Mouse (Mus musculus) megakaryocyte progenitor cell, adult 5-6 weeks (primary cell): ENCODE data around the gene Slc17a9. TPM values are rescaled to one million over a fixed set of nuclear protein-coding genes. Genes with fewer than 3 reads are reported as not detected.
"Not testable (repeated sequence)": the region's sequence is repeated elsewhere in the genome, so short reads cannot be mapped to it uniquely, and the experiment has no call there.

Experiments used
- ATAC-seq: replicated peaks from 2 replicates; pipeline ENCODE4 v1.8.0; 2016; ENCODE audit warnings: mild to moderate bottlenecking, moderate TSS enrichment, inconsistent platforms; ENCODE audit not compliant: poor library complexity
- total RNA-seq, 2 experiments: library from RNA; stranded (forward) in 1 of 2; stranded (reverse) in 1 of 2; fragments of 157-497, 149-512 nt in 1 of 2; fragments of 200-1000 nt in 1 of 2; gene quantifications; 2 replicates each; pipeline versions ENCODE4 v1.2.3 to v1.2.4; 2015 to 2017

Gene Slc17a9
- total RNA-seq, 2 experiments from 2014 or later: 8.4 to 17.4 TPM

DNA sequence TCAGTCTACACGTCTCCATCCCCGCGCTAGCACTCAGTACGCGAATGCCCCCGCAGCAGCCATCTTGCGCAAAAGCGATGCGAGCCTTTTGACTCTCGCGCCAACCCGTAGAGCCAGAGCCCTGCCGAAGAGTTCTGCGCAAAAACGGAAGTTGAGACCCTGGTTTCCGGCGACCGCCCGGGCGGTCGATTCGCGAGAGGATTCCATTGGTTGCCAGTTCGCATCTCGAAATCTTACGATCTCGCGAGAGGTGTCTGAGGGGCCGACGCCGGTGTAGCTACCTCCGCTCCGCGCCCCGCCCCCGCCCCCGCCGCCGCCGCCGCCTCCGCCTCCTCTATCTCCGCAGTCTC is 15.2 kb upstream of the Slc17a9 start, which contains the start of the genes Dido1 and Gid8:
Gene Dido1, minus strand, starts transcription at position 77 of the 350 bp plus-strand sequence.
Gene Gid8, plus strand, starts transcription at position 195 of the 350 bp plus-strand sequence.
- peak; percentile 73 for ATAC-seq

DNA sequence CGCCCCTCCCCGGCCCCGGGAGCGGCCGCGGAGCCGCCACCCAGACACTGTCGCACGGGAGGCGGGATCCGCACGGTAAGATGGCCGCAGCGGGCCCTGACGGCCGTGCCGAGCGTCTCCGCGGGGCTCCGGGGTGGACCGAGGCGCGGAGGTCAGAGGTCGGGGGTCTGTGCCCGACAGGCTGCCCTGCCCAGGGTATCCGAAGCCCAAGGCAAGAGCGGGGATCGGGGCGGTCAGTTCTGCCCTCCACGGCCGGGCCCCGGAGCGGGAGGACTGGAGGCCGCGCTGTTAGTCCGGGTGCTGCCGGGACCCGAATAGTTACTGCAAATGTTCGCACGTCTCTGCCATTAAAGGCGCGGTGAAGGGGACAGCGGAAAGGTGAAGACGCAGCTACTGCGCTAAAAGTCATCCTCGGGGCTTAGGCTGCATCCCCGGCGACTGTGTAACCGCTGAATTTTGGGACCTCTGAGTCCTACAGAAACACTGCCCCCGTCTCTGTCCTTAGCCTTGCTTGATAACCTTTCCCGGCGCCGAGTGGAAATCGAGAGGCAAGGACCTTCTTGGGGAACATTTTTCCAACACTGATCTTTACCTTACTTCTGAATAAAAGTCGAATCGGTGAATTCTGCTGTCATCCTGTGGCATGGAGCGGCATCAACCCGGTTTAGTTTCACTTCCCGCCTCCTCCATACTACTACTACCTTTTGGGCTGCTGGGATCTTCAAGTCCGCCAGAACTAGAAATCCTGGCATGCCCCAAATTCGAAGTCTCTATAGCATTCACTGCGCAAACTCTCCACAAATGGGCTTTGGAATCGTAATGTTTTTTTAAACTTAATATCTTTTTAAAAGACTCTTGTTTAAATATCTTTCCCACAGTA is 14.5 kb upstream of the Slc17a9 start:
- no peak for ATAC-seq

DNA sequence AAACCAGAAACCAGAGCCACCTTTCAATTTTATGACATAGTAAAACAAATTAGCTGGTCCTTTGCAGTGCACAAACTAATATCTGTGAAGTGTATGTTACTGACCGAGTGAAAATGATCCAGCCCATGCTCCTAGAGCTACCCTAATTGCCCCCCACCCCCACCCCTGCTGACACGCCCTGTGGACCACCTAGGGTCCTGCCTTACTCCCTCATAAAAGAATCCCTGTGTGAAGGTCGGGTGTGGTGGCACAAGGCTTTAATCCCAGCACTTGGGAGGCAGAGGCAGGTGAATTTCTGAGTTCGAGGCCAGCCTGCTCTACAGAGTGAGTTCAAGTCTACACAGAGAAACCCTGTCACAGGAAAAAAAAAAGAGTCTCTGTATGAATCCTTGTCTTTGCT is 13.5 kb upstream of the Slc17a9 start:
- no peak for ATAC-seq

DNA sequence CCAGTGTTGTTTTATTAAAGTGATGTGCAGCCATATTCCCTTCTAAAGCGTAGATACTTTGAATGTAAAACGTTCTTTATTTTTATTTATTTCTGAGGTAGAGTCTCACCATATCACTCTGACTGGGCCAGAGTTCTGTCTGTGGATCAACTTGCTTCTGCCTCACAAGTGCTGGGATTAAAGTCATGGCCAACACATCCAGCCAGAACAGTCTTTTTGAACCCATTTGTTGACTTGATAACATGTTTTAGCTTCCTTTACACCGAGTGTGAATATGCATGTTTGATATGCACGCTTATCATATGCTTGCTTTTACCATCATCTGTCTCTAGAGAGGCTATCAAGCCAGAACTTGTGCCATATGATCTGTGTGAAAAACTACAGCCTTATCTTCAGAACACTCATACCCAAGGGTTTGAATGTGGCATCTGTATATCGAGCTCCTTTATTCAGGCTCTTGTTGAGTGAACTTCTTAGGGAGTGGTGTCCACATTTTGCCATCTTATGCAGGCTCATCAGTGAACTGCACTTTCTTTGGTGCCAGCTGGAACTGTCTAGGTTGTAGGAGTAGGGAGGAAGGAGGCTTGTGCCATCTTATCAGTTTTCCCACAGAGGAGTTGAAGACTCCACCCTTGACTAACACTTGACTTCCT is 12.9 kb upstream of the Slc17a9 start:
- peak; percentile 62 for ATAC-seq

- not testable (repeated sequence) for ATAC-seq
Measured at GRCm38 (mm10) chr2:180722748-180723147, 2.3 kb upstream of the Slc17a9 start.

GRCm38 (mm10) chr2:180723865-180724264 is 1.2 kb upstream of the Slc17a9 start:
- no peak for ATAC-seq

DNA sequence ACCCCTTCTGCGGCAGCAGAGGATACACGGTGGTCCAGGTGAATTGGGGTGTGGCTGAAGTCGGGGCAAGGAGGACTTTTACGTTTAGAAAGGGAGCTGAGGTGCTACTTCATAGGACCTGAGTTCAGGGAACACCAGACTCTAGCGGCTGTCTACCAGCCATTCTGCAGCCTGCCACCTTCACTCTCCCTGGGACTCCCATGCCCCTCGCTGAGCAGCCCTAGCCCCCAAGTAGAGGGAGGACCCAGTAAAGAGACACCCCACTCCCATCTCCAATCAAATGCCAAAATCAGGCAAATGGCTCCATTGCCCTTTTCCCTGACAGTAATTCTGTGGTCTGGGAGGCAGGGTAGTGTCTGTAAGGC is 333 bp downstream of the Slc17a9 start:
- no peak; the same call in 1 of the 2 replicates for ATAC-seq

DNA sequence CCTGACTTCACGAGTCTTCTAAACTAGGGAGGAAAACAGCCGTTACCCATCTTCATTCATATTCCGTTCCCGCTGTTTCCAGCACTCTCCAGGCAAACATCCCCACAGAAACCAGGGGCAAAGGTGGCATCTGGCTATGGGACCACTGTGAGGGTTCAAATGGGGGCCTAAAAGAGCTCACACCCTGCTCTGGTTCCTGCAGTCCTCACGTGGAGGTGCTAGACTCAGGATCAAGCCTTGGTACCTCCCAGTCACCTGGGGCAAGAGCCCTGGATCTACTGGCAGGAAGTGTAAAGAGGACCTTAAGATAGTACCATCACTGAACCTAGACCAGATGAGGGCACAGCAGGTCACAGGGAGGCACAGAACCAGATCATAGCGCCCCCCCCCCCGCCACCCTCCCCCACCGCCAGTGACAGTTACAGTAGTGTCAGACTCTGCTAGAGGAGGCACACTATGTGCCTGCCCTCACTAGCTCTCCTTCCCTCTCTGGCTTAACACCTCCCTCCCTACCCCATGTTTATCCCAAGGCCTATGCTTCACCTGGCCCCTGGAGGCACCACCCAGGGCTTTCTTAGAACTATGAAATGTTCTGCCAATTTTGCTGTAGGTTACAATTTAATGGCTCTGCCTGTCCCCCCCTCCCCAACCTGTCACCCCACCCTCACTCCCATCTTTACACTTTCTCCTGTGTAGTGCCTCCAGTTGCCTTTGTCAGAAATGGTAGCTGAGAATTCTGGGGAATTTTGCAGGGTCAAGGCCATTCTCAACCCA is 980 bp downstream of the Slc17a9 start:
- ATAC-seq: no peak

DNA sequence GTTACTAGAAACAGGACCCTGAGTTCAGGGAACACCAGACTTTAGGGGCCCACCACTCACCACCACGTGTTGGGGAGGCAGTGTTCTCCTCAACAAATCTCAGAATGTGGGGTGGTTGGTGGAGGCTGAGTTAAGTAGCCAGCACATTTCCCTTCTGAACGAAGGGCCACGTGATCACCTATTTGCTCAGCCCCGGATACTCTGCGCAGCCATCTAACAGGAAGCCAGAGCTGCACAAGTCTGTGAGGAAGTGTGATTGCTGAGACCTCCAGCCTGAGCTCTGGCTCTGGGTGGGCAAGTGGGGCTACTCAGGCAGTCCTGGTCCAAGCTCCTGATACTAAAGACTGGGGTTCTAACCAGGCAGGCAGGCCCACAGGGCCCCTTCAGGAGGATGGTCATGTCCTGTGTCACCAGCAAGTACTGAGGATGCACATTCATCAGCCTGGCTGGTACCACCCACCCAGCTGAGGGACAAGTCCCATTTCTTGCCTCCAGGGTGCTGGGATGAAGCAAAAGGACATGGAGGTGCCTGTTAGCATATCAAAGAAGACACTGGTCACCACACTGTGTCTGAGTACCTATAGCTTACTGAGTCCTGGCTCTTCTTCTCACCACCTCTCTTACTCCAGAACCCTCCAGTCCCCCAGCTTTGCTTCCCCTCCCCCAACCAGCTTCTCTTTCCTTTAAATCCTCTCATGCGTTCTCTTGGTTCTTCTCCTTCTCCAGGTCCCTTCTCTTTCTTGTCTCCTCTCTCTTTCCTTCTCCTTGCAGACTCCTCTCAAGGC is 1.8 kb downstream of the Slc17a9 start:
- peak; percentile 58 for ATAC-seq

DNA sequence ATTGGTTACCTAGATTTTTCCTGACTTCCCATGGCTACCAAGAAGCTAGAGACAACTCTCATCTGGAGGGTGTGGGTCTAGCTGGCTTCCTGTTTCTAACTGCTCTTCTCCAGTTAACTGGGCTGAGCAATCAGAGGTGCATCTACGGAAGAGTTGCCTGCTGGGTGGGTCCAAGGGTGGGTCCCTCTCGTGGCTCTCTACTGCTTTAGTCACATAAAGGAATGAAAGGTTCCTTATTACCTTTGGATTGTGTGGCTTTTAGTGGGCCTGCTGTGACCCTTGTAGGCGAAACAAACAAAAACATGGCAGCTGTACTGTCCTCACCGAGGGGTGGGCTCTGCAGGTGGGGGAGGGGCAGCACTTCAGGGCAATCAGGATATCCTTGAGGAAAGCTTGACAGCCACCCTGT is 2.6 kb downstream of the Slc17a9 start:
- ATAC-seq: no peak

DNA sequence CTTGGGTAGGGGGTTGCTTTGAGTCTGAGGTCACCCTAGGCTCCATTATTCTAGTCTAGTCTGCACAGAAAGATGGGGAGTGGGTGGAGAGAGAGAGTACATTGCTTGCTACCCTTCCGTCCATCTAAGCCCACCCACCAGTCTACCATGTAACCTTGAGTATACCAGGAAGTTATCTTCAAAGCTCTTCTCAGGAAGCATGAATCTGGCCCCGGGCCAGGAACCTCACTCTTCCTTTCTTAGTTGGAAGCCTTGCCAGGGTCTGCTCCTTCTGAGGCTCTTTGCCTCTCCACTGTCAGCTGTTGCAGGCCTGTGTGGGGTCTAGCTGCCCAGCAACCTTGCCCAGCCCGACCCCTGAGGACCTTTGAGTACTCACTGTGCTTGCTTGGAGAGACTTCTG is 6.0 kb downstream of the Slc17a9 start:
- ATAC-seq: no peak

GRCm38 (mm10) chr2:180731984-180732383 is 6.9 kb downstream of the Slc17a9 start:
- peak; percentile 57 for ATAC-seq

DNA sequence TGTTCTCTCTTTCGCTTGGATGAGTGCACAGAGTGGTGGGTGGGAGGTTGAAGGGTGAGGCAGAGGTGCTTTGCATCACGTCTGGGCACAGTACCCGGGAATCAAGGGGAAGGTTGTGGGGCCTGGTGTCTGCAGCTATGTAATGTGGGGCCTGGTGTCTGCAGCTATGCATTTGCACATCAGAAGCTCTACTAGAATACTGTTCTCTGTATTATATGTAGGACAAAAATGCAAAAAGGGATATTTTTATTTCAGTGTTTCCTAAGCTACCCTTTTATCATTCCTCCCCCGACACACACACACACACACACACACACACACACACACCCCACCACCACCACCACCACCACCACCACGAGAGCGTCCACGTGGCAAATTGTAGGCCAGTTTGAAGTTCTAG is 10.2 kb downstream of the Slc17a9 start:
- no peak for ATAC-seq

- peak; percentile 61 for ATAC-seq
Measured at GRCm38 (mm10) chr2:180737984-180738383, 12.9 kb downstream of the Slc17a9 start.

- ATAC-seq: 0 out of 2 replicates have a peak, but pooled peaks have one; percentile 23
Measured at GRCm38 (mm10) chr2:180740349-180740748, 15.3 kb downstream of the Slc17a9 start.

DNA sequence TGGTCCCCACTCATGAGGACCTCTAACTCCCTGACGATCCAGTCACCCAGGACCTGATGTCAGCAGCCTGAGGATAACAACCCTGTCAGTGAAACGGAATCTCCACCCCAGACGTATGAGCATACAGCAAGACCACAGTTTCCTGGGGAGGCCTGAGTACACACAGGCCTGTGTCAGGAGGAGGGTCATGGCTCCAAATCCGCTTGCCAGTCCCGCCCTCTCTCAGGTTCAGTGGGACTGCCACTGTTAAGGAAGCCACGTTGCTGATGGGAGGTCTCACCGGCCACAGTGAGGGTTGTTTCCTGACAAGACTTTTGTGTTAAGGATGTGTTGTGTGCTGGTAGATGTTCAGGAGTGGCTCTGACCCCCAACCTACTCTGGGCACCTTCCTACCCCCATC is 16.4 kb downstream of the Slc17a9 start:
- ATAC-seq: no peak

DNA sequence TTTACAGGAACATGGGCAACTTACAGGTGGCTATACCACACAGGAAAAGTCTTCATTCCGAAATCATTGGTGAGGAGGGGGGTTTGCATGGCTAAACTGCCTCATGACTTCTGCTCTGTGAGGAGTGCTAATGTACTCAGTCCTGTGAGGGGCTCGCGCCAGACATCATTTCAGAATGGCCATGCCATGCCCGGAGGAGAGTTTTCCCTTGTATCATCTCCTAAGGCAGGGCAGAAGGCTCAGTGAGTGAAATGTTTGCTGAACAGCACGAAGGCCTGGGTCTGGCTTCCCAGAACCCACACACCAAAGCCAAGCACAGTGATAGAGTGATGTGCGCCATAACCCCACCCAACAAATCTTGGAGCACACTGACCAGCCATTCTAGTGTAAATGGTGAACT is 17.8 kb downstream of the Slc17a9 start:
- no peak for ATAC-seq

- no peak for ATAC-seq
Measured at GRCm38 (mm10) chr2:180743321-180743720, 18.3 kb downstream of the Slc17a9 start.

GRCm38 (mm10) chr2:180745248-180745927 is 20.3 kb downstream of the Slc17a9 start:
- ATAC-seq: peak; percentile 100

GRCm38 (mm10) chr2:180746569-180747192 is 21.6 kb downstream of the Slc17a9 start:
- ATAC-seq: no peak
